Mouse (Mus musculus) C2C12 (cell line): ENCODE data around the gene Esam.

ENCODE experiments used
- CTCF ChIP-seq: IDR thresholded peaks from one replicate; pipeline ENCODE4 v1.5.1; 2011; ENCODE audit not compliant: control insufficient read depth, insufficient read depth, insufficient read length
- MAX ChIP-seq: IDR thresholded peaks from one replicate; pipeline ENCODE4 v1.6.1; 2011; ENCODE audit warnings: mild to moderate bottlenecking, control low read depth
- MYOG ChIP-seq: IDR thresholded peaks from one replicate; pipeline ENCODE4 v1.6.1; 2011; ENCODE audit not compliant: control insufficient read depth, insufficient read length; ENCODE audit errors: extremely low read depth

GRCm38 (mm10) chr9:37489446-37490120 is 38.3 kb upstream of the Esam start:
- TF ChIP-seq CTCF (no peak), MYOG (no peak), MAX (no peak)
